Mouse (Mus musculus): ENCODE data around the gene Ddx39b. TPM values are rescaled to one million over a fixed set of nuclear protein-coding genes. Genes with fewer than 3 reads are reported as not detected.

Gene Ddx39b
- polyA plus RNA-seq, 1 experiment: 158 TPM

GRCm38 (mm10) chr17:35303271-35303670, 61.7 kb downstream of the Ddx39b start:
- Histone ChIP-seq H3K36me3 (replicated peaks; ENCODE audit: low read length) (peaks cover 2% of the 10 kb centered on the region), H3K4me3 (replicated peaks) (no peak overlapping the region), H3K9me3 (peaks cover 11% of the 10 kb centered on the region), H3K4me1 (peaks cover 9% of the 10 kb centered on the region), H3K27me3 (replicated peaks) (peaks cover 57% of the 10 kb centered on the region)
- TF ChIP-seq FLI1 (IDR thresholded peaks at IDR 0.05; ENCODE audit: low read length) (no peak), GATA1 (IDR thresholded peaks at IDR 0.05; ENCODE audit: borderline replicate concordance, low read length) (no peak)

Other genes with a start within 250 kb of the Ddx39b start
- 188 and 650 TPM in 2 replicates for gene Vars, start 240.8 kb upstream of the Ddx39b start, polyA plus RNA-seq (2012; ENCODE audit: insufficient read depth, low replicate concordance)
- 0.38 and 0.40 TPM in 2 replicates for gene Vwa7, start 225.2 kb upstream of the Ddx39b start, polyA plus RNA-seq (2012; ENCODE audit: insufficient read depth, low replicate concordance)
- 4.1 and 5.4 TPM in 2 replicates for gene Sapcd1, start 213.7 kb upstream of the Ddx39b start, polyA plus RNA-seq (2012; ENCODE audit: insufficient read depth, low replicate concordance)
- gene Msh5, start 195.0 kb upstream of the Ddx39b start, polyA plus RNA-seq (2012; ENCODE audit: insufficient read depth, low replicate concordance): 10.5 and 10.9 TPM in 2 replicates
- gene Clic1, start 191.8 kb upstream of the Ddx39b start, polyA plus RNA-seq (2012; ENCODE audit: insufficient read depth, low replicate concordance): 244 and 373 TPM in 2 replicates
- gene Ddah2, start 182.7 kb upstream of the Ddx39b start, polyA plus RNA-seq (2012; ENCODE audit: insufficient read depth, low replicate concordance): 30.5 and 36.5 TPM in 2 replicates
- 14.8 and 15.5 TPM in 2 replicates for gene Ly6g6c, start 176.4 kb upstream of the Ddx39b start, polyA plus RNA-seq (2012; ENCODE audit: insufficient read depth, low replicate concordance)
- 53.5 and 66.3 TPM in 2 replicates for gene Mpig6b, start 175.6 kb upstream of the Ddx39b start, polyA plus RNA-seq (2012; ENCODE audit: insufficient read depth, low replicate concordance)
- gene Ly6g6e, start 164.8 kb upstream of the Ddx39b start, polyA plus RNA-seq (2012; ENCODE audit: insufficient read depth, low replicate concordance): not detected in 2 replicates
- gene Ly6g6d, start 163.7 kb upstream of the Ddx39b start, polyA plus RNA-seq (2012; ENCODE audit: insufficient read depth, low replicate concordance): 79.9 and 106 TPM in 2 replicates
- gene Ly6g6f, start 156.1 kb upstream of the Ddx39b start, polyA plus RNA-seq (2012; ENCODE audit: insufficient read depth, low replicate concordance): 517 and 745 TPM in 2 replicates
- 211 and 290 TPM in 2 replicates for gene Abhd16a, start 152.5 kb upstream of the Ddx39b start, polyA plus RNA-seq (2012; ENCODE audit: insufficient read depth, low replicate concordance)
- gene Ly6g5c, start 133.5 kb upstream of the Ddx39b start, polyA plus RNA-seq (2012; ENCODE audit: insufficient read depth, low replicate concordance): not detected in 2 replicates
- 0.23 TPM in 1 of 2 replicates, not detected in the other for gene Ly6g5b, start 126.3 kb upstream of the Ddx39b start, polyA plus RNA-seq (2012; ENCODE audit: insufficient read depth, low replicate concordance)
- 46.5 and 57.4 TPM in 2 replicates for gene Gpank1, start 120.3 kb upstream of the Ddx39b start, polyA plus RNA-seq (2012; ENCODE audit: insufficient read depth, low replicate concordance)
- 75.6 and 82.2 TPM in 2 replicates for gene Csnk2b, start 119.7 kb upstream of the Ddx39b start, polyA plus RNA-seq (2012; ENCODE audit: insufficient read depth, low replicate concordance)
- 3.2 and 6.1 TPM in 2 replicates for gene D17H6S53E, start 115.4 kb upstream of the Ddx39b start, polyA plus RNA-seq (2012; ENCODE audit: insufficient read depth, low replicate concordance)
- gene Apom, start 109.7 kb upstream of the Ddx39b start, polyA plus RNA-seq (2012; ENCODE audit: insufficient read depth, low replicate concordance): not detected in 2 replicates
- 613 and 1,584 TPM in 2 replicates for gene Bag6, start 106.6 kb upstream of the Ddx39b start, polyA plus RNA-seq (2012; ENCODE audit: insufficient read depth, low replicate concordance)
- 1,080 and 3,273 TPM in 2 replicates for gene Prrc2a, start 76.8 kb upstream of the Ddx39b start, polyA plus RNA-seq (2012; ENCODE audit: insufficient read depth, low replicate concordance)
- 2.5 and 22.3 TPM in 2 replicates for gene Aif1, start 65.7 kb upstream of the Ddx39b start, polyA plus RNA-seq (2012; ENCODE audit: insufficient read depth, low replicate concordance)
- 5.9 and 24.8 TPM in 2 replicates for gene Lst1, start 53.3 kb upstream of the Ddx39b start, polyA plus RNA-seq (2012; ENCODE audit: insufficient read depth, low replicate concordance)
- gene Ltb, start 47.3 kb upstream of the Ddx39b start, polyA plus RNA-seq (2012; ENCODE audit: insufficient read depth, low replicate concordance): 12.1 TPM in 1 of 2 replicates, not detected in the other
- 2.9 and 3.5 TPM in 2 replicates for gene Tnf, start 39.7 kb upstream of the Ddx39b start, polyA plus RNA-seq (2012; ENCODE audit: insufficient read depth, low replicate concordance)
- gene Lta, start 36.4 kb upstream of the Ddx39b start, polyA plus RNA-seq (2012; ENCODE audit: insufficient read depth, low replicate concordance): 0.85 TPM in 1 of 2 replicates, not detected in the other
- not detected in 2 replicates for gene Gm16181, start 20.9 kb upstream of the Ddx39b start, polyA plus RNA-seq (2012; ENCODE audit: insufficient read depth, low replicate concordance)
- 0.86 TPM in 1 of 2 replicates, not detected in the other for gene Atp6v1g2, start 8.1 kb upstream of the Ddx39b start, polyA plus RNA-seq (2012; ENCODE audit: insufficient read depth, low replicate concordance)
- 31.8 and 57.1 TPM in 2 replicates for gene Nfkbil1, start 6.0 kb upstream of the Ddx39b start, polyA plus RNA-seq (2012; ENCODE audit: insufficient read depth, low replicate concordance)
- gene H2-D1, start 21.0 kb downstream of the Ddx39b start, polyA plus RNA-seq (2012; ENCODE audit: insufficient read depth, low replicate concordance): 170 and 362 TPM in 2 replicates
- gene H2-Q1, start 78.7 kb downstream of the Ddx39b start, polyA plus RNA-seq (2012; ENCODE audit: insufficient read depth, low replicate concordance): 1.5 and 7.3 TPM in 2 replicates
- gene H2-Q2, start 100.5 kb downstream of the Ddx39b start, polyA plus RNA-seq (2012; ENCODE audit: insufficient read depth, low replicate concordance): 6.7 TPM in 1 of 2 replicates, not detected in the other
- 13.9 and 46.4 TPM in 2 replicates for gene H2-Q4, start 137.9 kb downstream of the Ddx39b start, polyA plus RNA-seq (2012; ENCODE audit: insufficient read depth, low replicate concordance)
- gene H2-Q6, start 183.1 kb downstream of the Ddx39b start, polyA plus RNA-seq (2012; ENCODE audit: insufficient read depth, low replicate concordance): 2.5 and 4.2 TPM in 2 replicates
- gene H2-Q7, start 197.4 kb downstream of the Ddx39b start, polyA plus RNA-seq (2012; ENCODE audit: insufficient read depth, low replicate concordance): 3.2 and 20.1 TPM in 2 replicates
- 0.27 and 2.5 TPM in 2 replicates for gene H2-Q10, start 228.3 kb downstream of the Ddx39b start, polyA plus RNA-seq (2012; ENCODE audit: insufficient read depth, low replicate concordance)

Measured in megakaryocyte, embryonic 14.5 days (primary cell).